Mouse (Mus musculus): ENCODE data around the gene Atp2a2.

GRCm38 (mm10) chr5:122445051-122445610 lies 56.9 kb downstream of the Atp2a2 start:
- TF ChIP-seq CHD2 (IDR thresholded peaks at IDR 0.05; ENCODE audit: low read depth, low read length) = no peak
- TF ChIP-seq ZNF384 (IDR thresholded peaks at IDR 0.05; ENCODE audit: low read depth, low read length) = no peak
- TF ChIP-seq HCFC1 (IDR thresholded peaks at IDR 0.05; ENCODE audit: borderline replicate concordance, insufficient read depth, low read length) = no peak
- no peak for TF ChIP-seq MAFK (IDR thresholded peaks at IDR 0.05; ENCODE audit: insufficient read depth, low read depth, low read length)

Measured in ES-E14 (cell line).